Mouse (Mus musculus) testis, adult 2 months (tissue): ENCODE results near the gene C3ar1. TPM values are rescaled to one million over a fixed set of nuclear protein-coding genes. Genes with fewer than 3 reads are reported as not detected.

Source experiments
- H3K27ac ChIP-seq: fragments of 200-500 bp; 2 replicates; pipeline ENCODE4 v1.5.1; 2012; ENCODE audit warnings: low read depth, low read length; ENCODE audit not compliant: control insufficient read depth, insufficient read depth
- H3K27me3 ChIP-seq: fragments of 200-500 bp; 2 replicates; pipeline ENCODE4 v1.6.1; 2012; ENCODE audit warnings: mild to moderate bottlenecking, low read length, moderate library complexity; ENCODE audit not compliant: control insufficient read depth, insufficient read depth
- H3K36me3 ChIP-seq: fragments of 200-500 bp; 2 replicates; pipeline ENCODE4 v1.6.1; 2012; ENCODE audit warnings: mild to moderate bottlenecking, low read length; ENCODE audit not compliant: control insufficient read depth, insufficient read depth
- H3K4me1 ChIP-seq: fragments of 200-500 bp; 2 replicates; pipeline ENCODE4 v1.6.1; 2012; ENCODE audit warnings: low read length; ENCODE audit not compliant: control insufficient read depth, insufficient read depth
- H3K4me3 ChIP-seq: fragments of 200-500 bp; 2 replicates; pipeline ENCODE4 v1.5.1; 2012; ENCODE audit warnings: low read depth, mild to moderate bottlenecking, low read length, moderate library complexity, mixed read lengths; ENCODE audit not compliant: control insufficient read depth
- CTCF ChIP-seq: fragments of 200-500 bp; IDR thresholded peaks from 2 replicates; pipeline ENCODE4 v1.5.1; 2012; ENCODE audit warnings: low read depth, mild to moderate bottlenecking, inconsistent platforms, low read length, moderate library complexity; ENCODE audit not compliant: control insufficient read depth, insufficient read depth, insufficient replicate concordance
- POLR2A ChIP-seq: fragments of 200-500 bp; IDR thresholded peaks from 2 replicates; pipeline ENCODE4 v1.6.1; 2012; ENCODE audit warnings: low read depth, mild to moderate bottlenecking, inconsistent platforms, low read length, moderate library complexity; ENCODE audit not compliant: control insufficient read depth
- polyA plus RNA-seq: library from polyadenylated mRNA; depleted of rRNA; stranded (reverse); fragments of >200 nt; gene quantifications from 2 replicates; pipeline ENCODE4 v1.2.3, GENCODE M21; 2012; rRNA removed

C3ar1 gene
- polyA plus RNA-seq, 1 experiment = 0.67 TPM

- TF ChIP-seq CTCF = peak; percentile 43; the same call in 1 of the 2 replicates
- no peak for TF ChIP-seq POLR2A
- Histone ChIP-seq H3K4me3 (no peak overlapping the region), H3K27me3 (no peaks in the 10 kb centered on the region), H3K4me1 (peaks cover 4% of the 10 kb centered on the region), H3K27ac (no peak overlapping the region), H3K36me3 (no peaks in the 10 kb centered on the region)
These were observed 51.5 kb downstream of the C3ar1 start for GRCm38 (mm10) chr6:122804418-122804817.

GRCm38 (mm10) chr6:122801801-122802514 lies 54.0 kb downstream of the C3ar1 start:
- TF ChIP-seq POLR2A = 0 out of 2 replicates have a peak, but pooled peaks have one; percentile 4
- TF ChIP-seq CTCF = no peak
- Histone ChIP-seq H3K36me3 (no peaks in the 10 kb centered on the region), H3K4me3 (peak overlapping the region; percentile 95), H3K27me3 (no peaks in the 10 kb centered on the region), H3K4me1 (peaks cover 4% of the 10 kb centered on the region), H3K27ac (peak overlapping the region; percentile 96)

DNA sequence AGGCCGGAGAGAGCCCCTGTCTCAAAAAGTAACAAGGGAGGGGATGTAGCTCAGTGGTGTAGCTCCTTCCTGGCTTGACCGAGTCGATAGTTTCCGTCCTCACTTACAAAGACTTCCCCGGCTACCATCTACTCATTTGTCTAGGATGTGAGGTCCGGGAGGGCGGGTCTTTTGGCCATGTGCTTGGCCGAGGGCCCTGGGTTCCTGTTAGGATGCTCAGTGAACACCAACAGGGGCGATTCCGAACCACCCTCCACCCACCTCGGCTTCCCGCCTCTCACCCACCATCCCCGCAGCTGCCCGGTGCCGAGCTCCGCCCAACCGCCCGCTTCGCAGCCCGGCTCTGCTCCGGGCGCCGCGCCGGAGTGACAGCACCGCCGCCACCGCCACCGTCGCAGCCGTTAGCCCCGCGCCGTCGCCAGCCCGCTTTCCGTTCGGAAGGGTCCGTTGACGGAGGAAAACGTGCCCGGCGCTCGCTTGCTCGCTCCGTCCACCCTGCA lies 54.6 kb downstream of the C3ar1 start, which contains the start of gene Slc2a3:
TSS of gene Slc2a3 (minus strand) at position 340 of the 500 bp plus-strand sequence.
- peaks cover 4% of the 10 kb centered on the region for H3K4me1 ChIP-seq
- peak; percentile 79 for TF ChIP-seq POLR2A
- no peak for TF ChIP-seq CTCF
- peak within 1 kb of the TSS; percentile 95 for H3K4me3 ChIP-seq
- no peaks in the 10 kb centered on the region for H3K27me3 ChIP-seq
- H3K36me3 ChIP-seq = peaks cover under 1% of the 10 kb centered on the region; the same call in 1 of the 2 replicates
- H3K27ac ChIP-seq = peak within 1 kb of the TSS; percentile 96

DNA sequence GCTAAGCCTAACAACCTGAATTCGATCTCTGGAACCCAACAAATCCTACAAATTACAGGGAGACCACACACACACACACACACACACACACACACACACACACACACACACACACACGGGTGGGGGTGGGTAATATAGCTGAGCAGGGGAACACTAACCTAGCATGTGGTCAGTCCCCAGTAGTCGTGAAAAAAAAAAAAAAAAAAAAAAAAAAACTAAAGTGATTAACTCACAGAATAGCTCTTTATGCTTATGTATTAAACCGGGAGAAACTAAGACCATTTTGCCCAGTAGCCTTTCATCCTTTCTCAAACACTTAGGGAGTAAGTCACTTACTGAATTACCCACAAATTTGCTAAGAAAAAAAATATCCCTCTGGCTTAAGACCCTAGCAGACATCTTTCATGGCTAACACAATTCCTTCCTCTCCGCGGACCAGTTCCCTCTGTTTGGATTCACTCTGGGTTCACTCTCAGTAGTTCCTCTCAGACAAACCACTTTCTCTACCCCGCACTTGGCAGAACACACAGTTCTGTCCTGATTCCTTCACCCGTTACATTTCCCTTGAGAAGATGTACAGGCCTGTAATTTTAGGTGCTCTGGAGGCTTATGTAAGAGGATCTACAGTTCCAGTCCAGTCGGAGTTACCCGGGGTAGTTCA lies 55.2 kb downstream of the C3ar1 start:
- Histone ChIP-seq H3K36me3 (peaks cover 1% of the 10 kb centered on the region; the same call in 1 of the 2 replicates), H3K4me3 (peak overlapping the region; percentile 95), H3K4me1 (peaks cover 4% of the 10 kb centered on the region), H3K27me3 (no peaks in the 10 kb centered on the region), H3K27ac (peak overlapping the region; percentile 96)
- TF ChIP-seq POLR2A = no peak
- TF ChIP-seq CTCF = no peak

Other genes with a start within 250 kb of the C3ar1 start
- gene Gdf3, start 246.1 kb downstream of the C3ar1 start, polyA plus RNA-seq = 0.05 and 0.06 TPM in 2 replicates
- 0.17 TPM in 1 of 2 replicates, not detected in the other for gene Dppa3, start 229.8 kb downstream of the C3ar1 start, polyA plus RNA-seq
- gene Nanog, start 148.7 kb downstream of the C3ar1 start, polyA plus RNA-seq = 0.08 and 0.10 TPM in 2 replicates
- gene Slc2a3, start 54.5 kb downstream of the C3ar1 start, polyA plus RNA-seq = 703 and 947 TPM in 2 replicates
- gene Foxj2, start 36.2 kb downstream of the C3ar1 start, polyA plus RNA-seq = 3.0 and 3.7 TPM in 2 replicates
- 9.9 and 13.2 TPM in 2 replicates for gene Necap1, start 18.3 kb upstream of the C3ar1 start, polyA plus RNA-seq
- gene Clec4a1, start 65.7 kb upstream of the C3ar1 start, polyA plus RNA-seq = 0.48 and 0.58 TPM in 2 replicates
- gene Clec4a3, start 96.4 kb upstream of the C3ar1 start, polyA plus RNA-seq = 0.32 TPM in 1 of 2 replicates, not detected in the other
- 0.19 TPM in 1 of 2 replicates, not detected in the other for gene Clec4a4, start 134.2 kb upstream of the C3ar1 start, polyA plus RNA-seq
- 0.26 and 0.32 TPM in 2 replicates for gene Clec4b1, start 193.8 kb upstream of the C3ar1 start, polyA plus RNA-seq